Mouse (Mus musculus): ENCODE data around the gene Gatad2b. TPM values are rescaled to one million over a fixed set of nuclear protein-coding genes. Genes with fewer than 3 reads are reported as not detected.

Gene Gatad2b
- polyA plus RNA-seq, 1 experiment from 2014 or later, result 5.1 TPM

DNA sequence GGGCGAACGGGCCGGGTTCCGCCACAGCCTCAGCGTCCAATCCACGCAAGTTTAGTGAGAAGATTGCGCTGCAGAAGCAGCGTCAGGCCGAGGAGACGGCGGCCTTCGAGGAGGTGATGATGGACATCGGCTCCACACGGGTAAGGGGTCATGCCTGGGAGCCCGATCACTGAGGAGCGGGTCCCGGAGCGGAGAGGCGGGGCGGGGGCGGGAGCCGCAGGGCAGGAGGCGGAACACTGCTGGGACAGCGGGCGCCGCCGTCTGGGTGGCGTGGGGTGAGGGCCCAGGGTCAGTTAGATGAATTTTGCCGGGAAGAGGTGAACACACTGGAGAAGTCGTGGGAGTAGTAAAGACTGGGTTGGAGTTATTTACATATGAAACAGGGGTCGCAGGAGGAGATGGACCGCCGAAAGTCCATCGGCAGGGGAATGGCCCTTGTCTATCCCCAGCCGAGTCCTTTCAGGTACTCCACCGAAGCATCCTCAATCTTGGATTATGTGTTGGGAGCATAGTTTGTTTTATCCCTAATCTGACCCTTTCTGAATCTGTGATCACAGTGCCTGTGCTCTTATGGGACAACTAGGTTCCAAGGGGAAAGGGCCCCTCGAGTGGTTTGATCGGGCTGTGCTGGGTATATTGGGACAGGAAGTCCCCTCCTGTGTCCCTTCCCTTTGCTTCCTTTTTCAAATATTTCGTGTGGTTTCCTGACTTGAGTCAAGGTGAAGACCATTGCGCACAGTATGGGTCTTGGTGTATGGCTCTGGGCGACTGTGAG lies 38.4 kb upstream of the Gatad2b start:
- 1% methylated on average over 41 of the region's 41 CpGs for WGBS (ENCODE audit: insufficient replicate concordance)
- H3K9me3 ChIP-seq (replicated peaks), result no peaks in the 10 kb centered on the region
- peak overlapping the region; percentile 92 for H3K4me3 ChIP-seq
- no peaks in the 10 kb centered on the region for H3K27me3 ChIP-seq (replicated peaks)
- H3K4me1 ChIP-seq, result peaks cover 37% of the 10 kb centered on the region
- H3K9ac ChIP-seq, result peak overlapping the region; percentile 92
- peak overlapping the region; percentile 87 for H3K4me2 ChIP-seq
- H3K27ac ChIP-seq, result peak overlapping the region; percentile 85
- H3K36me3 ChIP-seq, result peaks cover 46% of the 10 kb centered on the region
- peak; percentile 72 for ATAC-seq

DNA sequence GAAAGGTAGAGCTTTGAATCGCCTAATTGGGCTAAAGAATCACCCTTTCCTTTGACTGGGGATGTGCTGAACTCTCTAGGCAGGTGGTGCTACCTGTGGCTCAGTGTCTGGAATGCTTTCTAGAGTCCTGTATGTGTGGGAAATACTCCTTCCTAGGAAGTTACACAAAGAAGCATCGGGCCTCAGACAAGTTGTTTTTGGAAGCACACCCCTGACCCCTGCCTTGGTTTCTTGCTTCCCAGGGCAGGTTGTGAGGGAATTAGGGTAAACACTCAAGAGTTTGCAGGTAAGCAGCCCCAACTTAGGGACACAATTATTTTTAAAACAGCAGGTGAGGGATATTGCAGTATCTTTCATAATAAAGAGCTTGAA lies 37.8 kb upstream of the Gatad2b start:
- Histone ChIP-seq H3K36me3 (peaks cover 52% of the 10 kb centered on the region), H3K4me1 (peaks cover 33% of the 10 kb centered on the region), H3K27ac (peak overlapping the region; percentile 85; the same call in 1 of the 2 replicates), H3K9ac (peak overlapping the region; percentile 92), H3K9me3 (replicated peaks) (no peaks in the 10 kb centered on the region), H3K4me3 (peak overlapping the region; percentile 92), H3K4me2 (peak overlapping the region; percentile 87), H3K27me3 (replicated peaks) (no peaks in the 10 kb centered on the region)
- 21% methylated on average over 2 of the region's 2 CpGs for WGBS (ENCODE audit: insufficient replicate concordance)
- no peak for ATAC-seq

DNA sequence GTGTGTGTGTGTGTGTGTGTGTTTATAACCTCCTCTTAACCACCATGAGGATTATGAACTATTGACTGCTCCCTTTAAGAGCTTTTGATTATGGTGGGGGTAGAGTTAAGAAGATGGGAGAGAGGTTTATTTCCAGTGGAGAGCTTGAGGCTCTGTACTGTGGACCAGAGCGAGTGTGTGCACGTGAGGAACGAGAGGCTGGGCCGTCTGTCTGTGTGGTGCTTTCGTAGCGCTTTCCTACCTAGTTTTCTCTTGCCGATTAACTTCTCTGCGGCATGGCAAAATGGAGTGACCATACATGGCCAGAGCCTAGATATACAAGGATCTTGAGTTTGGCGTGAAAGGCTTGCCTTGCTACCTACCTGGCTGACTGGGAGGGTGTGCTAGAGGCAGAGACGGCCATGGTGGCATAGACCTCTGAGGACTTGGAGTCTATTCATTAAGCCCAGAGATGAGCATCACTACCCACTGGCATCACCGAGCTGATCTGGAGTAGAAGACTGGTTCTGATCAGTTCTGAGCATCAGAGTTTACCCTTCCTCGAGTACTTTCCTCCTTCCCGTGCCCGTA lies 37.1 kb upstream of the Gatad2b start:
- Histone ChIP-seq H3K9ac (0 out of 2 replicates have a peak overlapping the region, but pooled peaks have one; percentile 92), H3K27ac (no peak overlapping the region), H3K36me3 (peaks cover 52% of the 10 kb centered on the region), H3K9me3 (replicated peaks) (no peaks in the 10 kb centered on the region), H3K4me2 (peak overlapping the region; percentile 87; the same call in 1 of the 2 replicates), H3K27me3 (replicated peaks) (no peaks in the 10 kb centered on the region), H3K4me1 (peaks cover 30% of the 10 kb centered on the region), H3K4me3 (no peak overlapping the region)
- ATAC-seq, result no peak
- 90% methylated on average over 14 of the region's 14 CpGs for WGBS (ENCODE audit: insufficient replicate concordance)

DNA sequence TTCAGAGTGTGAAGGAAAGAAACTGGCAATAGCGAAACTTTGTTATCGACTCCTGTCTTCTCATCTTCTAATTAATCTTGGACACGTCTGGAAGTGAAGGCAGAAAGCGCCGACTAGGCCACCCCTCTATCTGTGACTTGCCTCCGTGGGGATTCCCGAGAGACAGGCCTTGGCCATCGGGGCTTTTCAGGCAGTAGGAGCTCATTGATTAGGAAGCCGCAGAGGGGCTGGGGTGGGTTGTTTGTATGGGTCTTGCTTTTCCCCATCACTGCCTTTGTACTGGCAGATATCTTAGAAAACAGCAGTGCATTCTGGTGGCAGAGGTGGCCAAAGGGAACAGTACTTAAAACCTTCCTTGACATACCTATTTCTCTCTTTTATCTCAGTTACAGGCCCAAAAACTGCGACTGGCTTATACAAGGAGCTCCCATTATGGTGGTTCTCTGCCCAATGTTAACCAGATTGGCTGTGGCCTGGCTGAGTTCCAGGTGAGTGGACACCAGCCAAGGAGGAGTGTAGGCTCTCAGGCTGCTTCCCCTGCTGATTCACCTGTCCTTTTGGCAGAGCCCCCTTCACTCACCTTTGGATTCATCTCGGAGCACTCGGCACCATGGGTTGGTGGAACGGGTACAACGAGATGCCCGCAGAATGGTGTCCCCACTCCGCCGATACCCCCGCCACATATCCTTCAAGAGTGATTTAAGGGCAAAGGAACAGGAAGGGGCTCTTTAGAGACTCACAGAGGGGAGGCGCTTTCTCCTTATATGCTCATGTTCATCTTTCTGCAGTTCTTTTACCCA lies 36.0 kb upstream of the Gatad2b start:
- H3K4me3 ChIP-seq, result no peak overlapping the region
- peaks cover 52% of the 10 kb centered on the region for H3K36me3 ChIP-seq
- ATAC-seq, result no peak
- no peak overlapping the region for H3K4me2 ChIP-seq
- no peaks in the 10 kb centered on the region for H3K27me3 ChIP-seq (replicated peaks)
- H3K27ac ChIP-seq, result no peak overlapping the region
- no peaks in the 10 kb centered on the region for H3K9me3 ChIP-seq (replicated peaks)
- H3K4me1 ChIP-seq, result peaks cover 29% of the 10 kb centered on the region
- 85% methylated on average over 19 of the region's 19 CpGs for WGBS (ENCODE audit: insufficient replicate concordance)
- no peak overlapping the region for H3K9ac ChIP-seq

DNA sequence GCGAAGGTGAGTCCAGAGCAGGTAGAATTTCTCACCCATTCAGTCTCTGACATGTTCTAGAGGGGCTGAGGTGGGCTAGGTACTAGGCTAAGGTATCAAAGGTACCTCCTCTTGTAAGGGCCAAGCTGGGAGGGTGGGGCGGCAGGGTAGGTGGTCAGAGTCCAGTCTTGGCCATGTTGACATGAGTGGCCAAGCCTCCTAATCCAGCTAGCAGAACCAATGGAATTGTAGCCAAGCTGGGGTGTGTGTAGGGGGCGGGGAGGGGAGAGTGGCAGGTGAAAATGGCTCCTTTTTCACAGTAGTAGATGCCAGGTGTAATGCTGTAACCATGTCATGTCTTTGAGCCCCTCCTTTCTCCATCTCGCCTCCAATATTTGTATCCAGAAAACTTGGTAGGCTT lies 34.5 kb upstream of the Gatad2b start:
- no peaks in the 10 kb centered on the region for H3K9me3 ChIP-seq (replicated peaks)
- ATAC-seq, result no peak
- peaks cover 26% of the 10 kb centered on the region for H3K4me1 ChIP-seq
- no peak overlapping the region for H3K9ac ChIP-seq
- H3K27me3 ChIP-seq (replicated peaks), result no peaks in the 10 kb centered on the region
- H3K4me3 ChIP-seq, result no peak overlapping the region
- WGBS (ENCODE audit: insufficient replicate concordance), result 70% methylated on average over 4 of the region's 4 CpGs
- no peak overlapping the region for H3K4me2 ChIP-seq
- H3K36me3 ChIP-seq, result peaks cover 68% of the 10 kb centered on the region
- H3K27ac ChIP-seq, result no peak overlapping the region

DNA sequence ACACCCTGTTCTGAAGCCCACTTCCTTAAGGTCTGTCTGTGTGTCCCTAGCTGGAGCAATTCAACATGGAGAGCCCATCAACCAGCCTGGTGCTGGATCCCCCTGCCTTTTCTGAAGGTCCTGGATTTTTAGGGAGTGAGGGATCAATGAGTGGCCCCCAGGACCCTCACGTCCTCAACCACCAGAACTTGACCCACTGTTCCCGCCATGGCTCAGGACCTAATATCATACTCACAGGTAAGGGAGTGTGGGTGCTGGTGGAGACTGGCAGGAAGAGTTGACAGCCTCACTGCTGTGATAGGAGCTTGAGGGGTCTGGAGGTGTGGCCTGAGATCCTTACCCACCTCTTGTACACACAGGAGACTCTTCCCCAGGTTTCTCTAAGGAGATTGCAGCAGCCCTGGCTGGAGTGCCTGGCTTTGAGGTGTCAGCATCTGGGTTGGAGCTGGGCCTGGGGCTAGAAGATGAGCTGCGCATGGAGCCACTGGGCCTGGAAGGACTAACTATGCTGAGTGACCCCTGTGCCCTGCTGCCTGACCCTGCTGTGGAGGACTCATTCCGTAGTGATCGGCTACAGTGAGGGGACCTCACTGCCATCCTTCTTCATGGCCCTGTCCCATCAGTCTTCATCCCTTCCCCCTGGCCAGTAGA lies 29.7 kb upstream of the Gatad2b start:
- no peak for ATAC-seq
- Histone ChIP-seq H3K9ac (no peak overlapping the region), H3K27me3 (replicated peaks) (no peaks in the 10 kb centered on the region), H3K9me3 (replicated peaks) (no peaks in the 10 kb centered on the region), H3K4me3 (no peak overlapping the region), H3K4me1 (peaks cover 41% of the 10 kb centered on the region), H3K36me3 (peaks cover 59% of the 10 kb centered on the region), H3K4me2 (no peak overlapping the region), H3K27ac (no peak overlapping the region)
- WGBS (ENCODE audit: insufficient replicate concordance), result 83% methylated on average over 5 of the region's 5 CpGs

DNA sequence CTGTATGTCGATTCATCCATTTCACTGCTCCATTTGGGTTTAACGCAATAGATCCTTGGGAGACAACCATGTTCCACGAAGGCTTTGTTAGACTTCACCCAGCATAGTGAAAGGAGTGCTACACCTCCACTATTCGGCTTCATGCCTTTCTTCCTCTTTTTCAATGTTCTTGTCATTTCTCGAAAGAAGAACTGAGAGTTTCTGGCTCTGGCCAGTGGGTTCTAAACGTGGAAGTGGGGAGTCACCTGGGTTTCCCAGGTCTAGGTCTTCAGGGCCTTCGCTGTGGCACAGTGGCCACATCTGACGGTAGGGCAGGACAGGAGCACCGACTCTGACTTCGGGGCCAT lies 28.3 kb upstream of the Gatad2b start:
- ATAC-seq, result no peak
- Histone ChIP-seq H3K4me1 (peaks cover 47% of the 10 kb centered on the region), H3K9ac (peak overlapping the region; percentile 86), H3K4me2 (peak overlapping the region; percentile 96), H3K27ac (peak overlapping the region; percentile 94; the same call in 1 of the 2 replicates), H3K36me3 (peaks cover 56% of the 10 kb centered on the region), H3K4me3 (peak overlapping the region; percentile 91), H3K27me3 (replicated peaks) (no peaks in the 10 kb centered on the region), H3K9me3 (replicated peaks) (no peaks in the 10 kb centered on the region)
- 23% methylated on average over 10 of the region's 10 CpGs for WGBS (ENCODE audit: insufficient replicate concordance)

DNA sequence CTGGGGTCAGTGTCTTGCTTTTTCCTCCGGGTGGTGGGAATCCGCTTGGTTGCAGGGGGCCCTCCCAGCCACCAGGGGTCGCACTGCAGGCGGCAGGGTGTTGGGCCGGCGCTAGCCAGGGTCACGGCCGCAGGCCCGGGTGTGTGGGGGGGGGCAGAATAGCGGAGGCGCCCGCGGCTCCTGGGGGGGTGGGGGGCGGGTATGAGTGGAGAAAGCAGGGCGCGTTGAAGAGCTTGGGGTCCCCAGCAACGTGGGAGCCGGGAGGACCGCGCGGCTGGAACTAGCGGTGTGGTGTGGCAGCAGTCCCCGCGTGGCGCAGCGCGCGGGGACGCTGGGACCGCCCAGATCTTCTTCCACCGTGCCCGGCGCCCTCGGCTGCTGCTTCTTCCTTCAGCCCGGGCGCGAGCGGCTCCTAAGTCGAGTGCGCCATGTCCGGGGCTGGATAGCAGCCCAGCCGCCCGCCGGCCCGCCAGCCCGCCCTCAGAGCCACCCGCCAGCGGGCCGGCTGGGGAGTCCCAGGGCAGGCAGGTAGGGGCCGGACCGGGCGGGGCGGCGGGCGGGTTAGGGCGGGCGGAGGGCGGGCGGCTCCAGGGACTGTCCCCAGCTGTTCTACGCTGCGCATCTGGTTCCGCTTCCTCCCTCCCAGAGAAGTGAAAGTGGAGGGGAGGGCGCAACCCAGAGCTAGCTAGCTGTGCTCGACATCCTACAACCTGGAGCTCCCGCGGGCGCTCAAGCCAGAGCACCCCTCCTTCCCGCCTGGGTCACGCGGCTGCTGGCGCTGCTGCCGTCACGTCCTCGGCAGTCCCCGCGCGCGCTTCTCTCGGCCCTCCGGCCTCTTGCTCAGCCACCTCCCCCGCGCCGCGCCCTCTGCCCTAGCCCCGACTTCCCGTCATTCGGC lies 27.7 kb upstream of the Gatad2b start, which contains the start of gene Dennd4b:
TSS of gene Dennd4b (plus strand) at position 152 of the 898 bp plus-strand sequence.
- WGBS (ENCODE audit: insufficient replicate concordance), result 2% methylated on average over 87 of the region's 87 CpGs
- no peaks in the 10 kb centered on the region for H3K27me3 ChIP-seq (replicated peaks)
- H3K4me3 ChIP-seq, result peak within 1 kb of the TSS; percentile 91
- H3K4me1 ChIP-seq, result peaks cover 47% of the 10 kb centered on the region
- H3K4me2 ChIP-seq, result peak within 1 kb of the TSS; percentile 96
- peak within 1 kb of the TSS; percentile 94 for H3K27ac ChIP-seq
- no peaks in the 10 kb centered on the region for H3K9me3 ChIP-seq (replicated peaks)
- H3K9ac ChIP-seq, result peak within 1 kb of the TSS; percentile 86
- peak; percentile 91 for ATAC-seq
- peaks cover 56% of the 10 kb centered on the region for H3K36me3 ChIP-seq

DNA sequence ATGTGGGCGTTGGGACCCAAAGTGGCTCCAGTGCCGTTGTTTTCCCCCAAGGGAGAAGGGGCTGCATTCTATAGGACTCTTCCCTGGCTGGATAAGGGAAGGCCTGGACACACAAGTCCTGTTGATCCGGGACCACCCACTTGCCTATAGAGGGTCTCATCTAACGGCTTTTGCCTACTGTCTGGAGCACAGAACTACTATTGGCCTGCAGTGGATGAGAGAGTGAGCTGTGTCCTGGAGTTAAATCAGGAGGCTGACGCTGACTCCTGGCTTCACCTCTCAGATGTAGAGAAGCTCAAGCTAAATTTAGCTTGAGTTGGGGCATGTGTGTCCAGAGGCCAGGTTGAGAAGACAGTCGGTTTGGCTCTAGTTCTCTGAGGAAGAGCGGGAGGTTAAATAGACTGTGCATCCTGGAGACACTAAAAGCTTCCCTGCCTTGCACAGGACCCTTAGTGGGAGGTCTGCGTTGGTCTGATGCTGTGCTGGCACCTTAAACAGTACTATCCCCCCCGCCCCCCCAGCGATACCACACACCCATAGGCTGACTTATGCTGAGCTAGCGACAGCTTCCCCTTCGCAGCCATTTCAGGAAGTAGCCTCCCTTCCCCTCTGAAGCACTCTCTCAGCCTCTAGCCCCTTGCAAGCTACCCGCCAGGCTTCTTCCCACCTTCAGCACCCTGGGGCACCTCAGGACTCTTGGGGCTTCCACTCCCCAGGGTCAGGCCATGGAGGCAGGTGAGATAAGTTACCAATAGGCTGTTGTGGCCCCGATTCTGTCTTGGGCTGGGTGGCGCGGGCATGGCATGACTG lies 26.8 kb upstream of the Gatad2b start:
- no peaks in the 10 kb centered on the region for H3K9me3 ChIP-seq (replicated peaks)
- 7% methylated on average over 16 of the region's 16 CpGs for WGBS (ENCODE audit: insufficient replicate concordance)
- peak overlapping the region; percentile 94 for H3K27ac ChIP-seq
- peak overlapping the region; percentile 86 for H3K9ac ChIP-seq
- H3K4me1 ChIP-seq, result peaks cover 47% of the 10 kb centered on the region
- H3K4me2 ChIP-seq, result peak overlapping the region; percentile 96
- no peaks in the 10 kb centered on the region for H3K27me3 ChIP-seq (replicated peaks)
- H3K36me3 ChIP-seq, result peaks cover 56% of the 10 kb centered on the region
- ATAC-seq, result peak; percentile 8
- H3K4me3 ChIP-seq, result peak overlapping the region; percentile 91

DNA sequence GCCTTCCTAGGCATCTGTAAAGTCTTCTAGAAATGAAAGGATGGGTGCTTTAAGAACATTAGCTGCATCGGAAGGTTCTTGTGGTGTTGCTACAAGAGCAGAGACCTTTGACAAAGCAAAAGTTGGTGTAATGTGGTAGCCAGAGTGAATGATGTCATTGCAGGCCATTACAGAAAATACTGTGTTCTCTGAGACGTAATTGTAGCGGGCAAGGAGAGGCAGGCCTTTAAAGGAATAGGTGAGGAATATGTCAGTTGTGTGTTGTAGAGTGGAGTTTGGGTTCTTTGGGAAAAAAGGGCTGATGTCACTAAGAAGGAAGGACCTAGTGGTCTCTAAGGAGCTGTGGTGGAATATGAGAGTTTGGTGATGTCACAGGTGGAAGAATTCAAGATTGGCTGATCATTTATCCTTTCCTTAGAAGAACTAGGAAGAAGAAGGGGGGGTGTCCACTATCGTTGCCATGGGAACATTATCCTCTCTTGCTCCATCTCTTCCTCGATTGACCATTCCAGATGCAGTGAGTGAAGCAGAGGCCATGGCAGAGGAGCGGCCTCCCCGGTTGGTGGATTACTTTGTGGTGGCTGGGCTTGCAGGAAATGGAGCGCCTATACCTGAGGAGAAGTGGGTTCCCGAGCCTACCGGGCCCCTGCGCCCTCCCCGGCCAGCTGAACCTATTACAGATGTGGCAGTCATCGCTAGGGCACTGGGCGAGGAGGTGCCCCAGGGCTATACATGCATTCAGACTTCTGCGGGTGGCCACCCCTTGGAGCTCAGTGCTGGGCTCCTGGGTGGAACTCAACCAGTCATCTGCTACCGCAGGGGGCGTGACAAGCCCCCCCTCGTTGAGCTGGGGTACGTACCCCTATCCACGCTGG lies 25.8 kb upstream of the Gatad2b start:
- Histone ChIP-seq H3K27me3 (replicated peaks) (no peaks in the 10 kb centered on the region), H3K9ac (peak overlapping the region; percentile 86), H3K36me3 (peaks cover 57% of the 10 kb centered on the region), H3K9me3 (replicated peaks) (no peaks in the 10 kb centered on the region), H3K27ac (peak overlapping the region; percentile 94; the same call in 1 of the 2 replicates), H3K4me1 (peaks cover 47% of the 10 kb centered on the region), H3K4me3 (peak overlapping the region; percentile 91), H3K4me2 (peak overlapping the region; percentile 96)
- 85% methylated on average over 20 of the region's 20 CpGs for WGBS (ENCODE audit: insufficient replicate concordance)
- ATAC-seq, result no peak

All from liver, embryonic 12.5 days (tissue).